Mouse (Mus musculus): ENCODE measurements around the gene AC141477.1. TPM values are rescaled to one million over a fixed set of nuclear protein-coding genes. Genes with fewer than 3 reads are reported as not detected.

The AC141477.1 gene
- polyA plus RNA-seq, 1 experiment from 2014 or later: not detected

GRCm38 (mm10) chr10:76447406-76448229 lies 7.4 kb upstream of the AC141477.1 start:
- Histone ChIP-seq H3K36me3 (no peaks in the 10 kb centered on the region), H3K27me3 (ENCODE audit: insufficient read depth, poor library complexity, severe bottlenecking) (no peaks in the 10 kb centered on the region), H3K4me3 (no peak overlapping the region), H3K9me3 (no peaks in the 10 kb centered on the region), H3K4me1 (replicated peaks) (peaks cover 10% of the 10 kb centered on the region), H3K27ac (no peak overlapping the region)
- 85% methylated on average over 15 of the region's 15 CpGs for WGBS
- DNase-seq (ENCODE audit: low spot score): no peak

GRCm38 (mm10) chr10:76445996-76446681 lies 5.9 kb upstream of the AC141477.1 start:
- Histone ChIP-seq H3K4me3 (no peak overlapping the region), H3K4me1 (replicated peaks) (peaks cover 18% of the 10 kb centered on the region), H3K27me3 (ENCODE audit: insufficient read depth, poor library complexity, severe bottlenecking) (no peaks in the 10 kb centered on the region), H3K9me3 (no peaks in the 10 kb centered on the region), H3K36me3 (no peaks in the 10 kb centered on the region), H3K27ac (no peak overlapping the region)
- 87% methylated on average over 4 of the region's 4 CpGs for WGBS
- DNase-seq (ENCODE audit: low spot score): no peak

- H3K36me3 ChIP-seq: peaks cover 33% of the 10 kb centered on the region
- peak within 1 kb of the TSS; percentile 72 for H3K4me3 ChIP-seq
- H3K27ac ChIP-seq: peak within 1 kb of the TSS; percentile 91
- H3K4me1 ChIP-seq (replicated peaks): peaks cover 23% of the 10 kb centered on the region
- H3K9me3 ChIP-seq: no peaks in the 10 kb centered on the region
- H3K27me3 ChIP-seq (ENCODE audit: insufficient read depth, poor library complexity, severe bottlenecking): no peaks in the 10 kb centered on the region
- DNase-seq (ENCODE audit: low spot score): peak; percentile 97
- under 1% methylated on average over 78 of the region's 78 CpGs for WGBS
Measured at GRCm38 (mm10) chr10:76442178-76443088, 2.2 kb upstream of the AC141477.1 start, which contains the start of gene Pcnt. Gene Pcnt, minus strand, starts transcription at chr10:76442786.

- DNase-seq (ENCODE audit: low spot score): no peak
- WGBS: 96% methylated on average over 9 of the region's 9 CpGs
- Histone ChIP-seq H3K27me3 (ENCODE audit: insufficient read depth, poor library complexity, severe bottlenecking) (no peaks in the 10 kb centered on the region), H3K9me3 (no peaks in the 10 kb centered on the region), H3K4me3 (no peak overlapping the region), H3K27ac (no peak overlapping the region), H3K36me3 (peaks cover 65% of the 10 kb centered on the region), H3K4me1 (replicated peaks) (peaks cover 23% of the 10 kb centered on the region)
Measured at GRCm38 (mm10) chr10:76439107-76439890, 945 bp downstream of the AC141477.1 start.

GRCm38 (mm10) chr10:76433925-76434324 lies 6.3 kb downstream of the AC141477.1 start:
- Histone ChIP-seq H3K36me3 (peaks cover 100% of the 10 kb centered on the region), H3K9me3 (no peaks in the 10 kb centered on the region), H3K27me3 (ENCODE audit: insufficient read depth, poor library complexity, severe bottlenecking) (no peaks in the 10 kb centered on the region), H3K27ac (no peak overlapping the region), H3K4me1 (replicated peaks) (no peaks in the 10 kb centered on the region), H3K4me3 (no peak overlapping the region)
- no peak for DNase-seq (ENCODE audit: low spot score)
- WGBS: 94% methylated on average over 11 of the region's 11 CpGs

- 94% methylated on average over 7 of the region's 7 CpGs for WGBS
- no peak overlapping the region for H3K27ac ChIP-seq
- peaks cover 98% of the 10 kb centered on the region for H3K36me3 ChIP-seq
- DNase-seq (ENCODE audit: low spot score): no peak
- no peaks in the 10 kb centered on the region for H3K9me3 ChIP-seq
- H3K4me1 ChIP-seq (replicated peaks): no peaks in the 10 kb centered on the region
- no peak overlapping the region for H3K4me3 ChIP-seq
- no peaks in the 10 kb centered on the region for H3K27me3 ChIP-seq (ENCODE audit: insufficient read depth, poor library complexity, severe bottlenecking)
Measured at GRCm38 (mm10) chr10:76425674-76426073, 14.6 kb downstream of the AC141477.1 start.

- Histone ChIP-seq H3K36me3 (peaks cover 100% of the 10 kb centered on the region), H3K9me3 (no peaks in the 10 kb centered on the region), H3K4me1 (replicated peaks) (no peaks in the 10 kb centered on the region), H3K4me3 (no peak overlapping the region), H3K27ac (no peak overlapping the region), H3K27me3 (ENCODE audit: insufficient read depth, poor library complexity, severe bottlenecking) (no peaks in the 10 kb centered on the region)
- DNase-seq (ENCODE audit: low spot score): no peak
- WGBS: 88% methylated on average over 12 of the region's 12 CpGs
Measured at GRCm38 (mm10) chr10:76416811-76417210, 23.4 kb downstream of the AC141477.1 start.

- no peaks in the 10 kb centered on the region for H3K4me1 ChIP-seq (replicated peaks)
- peaks cover 100% of the 10 kb centered on the region for H3K36me3 ChIP-seq
- no peak overlapping the region for H3K4me3 ChIP-seq
- H3K27me3 ChIP-seq (ENCODE audit: insufficient read depth, poor library complexity, severe bottlenecking): no peaks in the 10 kb centered on the region
- H3K27ac ChIP-seq: no peak overlapping the region
- DNase-seq (ENCODE audit: low spot score): no peak
- H3K9me3 ChIP-seq: no peaks in the 10 kb centered on the region
- 90% methylated on average over 10 of the region's 10 CpGs for WGBS
Measured at GRCm38 (mm10) chr10:76408520-76408919, 31.7 kb downstream of the AC141477.1 start.

GRCm38 (mm10) chr10:76392596-76392995 lies 47.6 kb downstream of the AC141477.1 start:
- Histone ChIP-seq H3K9me3 (no peaks in the 10 kb centered on the region), H3K4me1 (replicated peaks) (no peaks in the 10 kb centered on the region), H3K4me3 (no peak overlapping the region), H3K36me3 (peaks cover 91% of the 10 kb centered on the region), H3K27me3 (ENCODE audit: insufficient read depth, poor library complexity, severe bottlenecking) (no peaks in the 10 kb centered on the region), H3K27ac (no peak overlapping the region)
- DNase-seq (ENCODE audit: low spot score): no peak
- 95% methylated on average over 12 of the region's 12 CpGs for WGBS

GRCm38 (mm10) chr10:76391786-76392185 lies 48.5 kb downstream of the AC141477.1 start:
- no peaks in the 10 kb centered on the region for H3K27me3 ChIP-seq (ENCODE audit: insufficient read depth, poor library complexity, severe bottlenecking)
- no peak overlapping the region for H3K27ac ChIP-seq
- peaks cover 89% of the 10 kb centered on the region for H3K36me3 ChIP-seq
- no peak overlapping the region for H3K4me3 ChIP-seq
- 89% methylated on average over 9 of the region's 9 CpGs for WGBS
- H3K9me3 ChIP-seq: no peaks in the 10 kb centered on the region
- no peaks in the 10 kb centered on the region for H3K4me1 ChIP-seq (replicated peaks)
- DNase-seq (ENCODE audit: low spot score): peak; percentile 12

GRCm38 (mm10) chr10:76391166-76391565 lies 49.1 kb downstream of the AC141477.1 start:
- WGBS: 96% methylated on average over 9 of the region's 9 CpGs
- Histone ChIP-seq H3K36me3 (peaks cover 89% of the 10 kb centered on the region), H3K27me3 (ENCODE audit: insufficient read depth, poor library complexity, severe bottlenecking) (no peaks in the 10 kb centered on the region), H3K4me3 (no peak overlapping the region), H3K9me3 (no peaks in the 10 kb centered on the region), H3K4me1 (replicated peaks) (no peaks in the 10 kb centered on the region), H3K27ac (no peak overlapping the region)
- no peak for DNase-seq (ENCODE audit: low spot score)

Measured in hindbrain, embryonic 10.5 days (tissue).